Mouse (Mus musculus): ENCODE data around the gene Dbn1. TPM values are rescaled to one million over a fixed set of nuclear protein-coding genes. Genes with fewer than 3 reads are reported as not detected.

The Dbn1 gene
- polyA plus RNA-seq, 1 experiment from 2014 or later = 639 TPM

DNA sequence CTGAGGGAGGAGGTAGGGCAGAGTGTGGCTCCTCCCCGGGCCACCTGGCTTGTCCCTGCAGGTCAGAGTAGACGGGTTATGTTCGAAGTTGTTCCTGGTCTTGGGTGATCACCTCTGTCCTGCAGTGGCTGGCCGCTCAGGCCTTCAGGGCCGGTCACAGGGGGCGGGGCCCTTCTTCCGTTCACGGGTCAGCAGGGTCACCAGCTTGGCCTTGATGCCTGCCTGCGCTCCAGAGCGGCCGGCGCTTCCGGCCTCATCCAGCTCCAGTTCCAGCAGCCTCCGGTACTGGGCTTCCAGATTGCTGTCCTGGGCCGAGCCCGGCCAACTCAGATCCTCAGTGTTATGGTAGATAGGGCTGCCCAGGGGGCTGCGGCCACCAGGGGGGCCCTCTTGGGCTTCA is 35.4 kb upstream of the Dbn1 start:
- H3K36me3 ChIP-seq (ENCODE audit: poor library complexity, severe bottlenecking) = 0 out of 2 replicates have a peak, but pooled peaks cover 8% of the 10 kb centered on the region
- no peaks in the 10 kb centered on the region for H3K9me3 ChIP-seq (replicated peaks)
- H3K4me3 ChIP-seq = no peak overlapping the region
- no peak overlapping the region for H3K27ac ChIP-seq
- H3K27me3 ChIP-seq = no peaks in the 10 kb centered on the region
- WGBS = 72% methylated on average over 17 of the region's 17 CpGs
- H3K4me1 ChIP-seq = no peaks in the 10 kb centered on the region
- H3K4me2 ChIP-seq = no peak overlapping the region
- no peak overlapping the region for H3K9ac ChIP-seq
- ATAC-seq = no peak

DNA sequence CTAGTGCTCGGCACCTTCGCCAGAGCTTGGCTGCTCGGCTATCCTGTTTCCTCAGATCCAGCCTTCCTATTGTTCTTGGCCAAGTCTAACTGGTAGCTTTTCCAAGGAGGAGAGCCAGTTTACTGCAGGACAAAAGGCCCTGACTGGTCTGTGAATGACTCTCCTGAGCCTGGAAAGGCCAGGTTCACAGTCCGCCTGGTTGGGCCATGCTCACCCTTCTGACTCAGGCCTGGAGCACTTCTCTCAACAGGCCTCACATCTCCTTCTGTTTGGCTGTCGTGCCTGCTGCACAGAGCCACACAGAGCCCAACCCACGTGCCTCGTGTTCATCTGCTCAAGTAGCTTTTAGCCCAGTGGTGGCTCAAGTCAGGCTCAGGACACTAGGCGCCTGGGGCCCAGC is 34.8 kb upstream of the Dbn1 start:
- 60% methylated on average over 8 of the region's 8 CpGs for WGBS
- H3K4me1 ChIP-seq = no peaks in the 10 kb centered on the region
- no peak overlapping the region for H3K9ac ChIP-seq
- H3K9me3 ChIP-seq (replicated peaks) = no peaks in the 10 kb centered on the region
- no peak overlapping the region for H3K27ac ChIP-seq
- H3K4me2 ChIP-seq = no peak overlapping the region
- H3K27me3 ChIP-seq = no peaks in the 10 kb centered on the region
- H3K36me3 ChIP-seq (ENCODE audit: poor library complexity, severe bottlenecking) = 0 out of 2 replicates have a peak, but pooled peaks cover 8% of the 10 kb centered on the region
- H3K4me3 ChIP-seq = no peak overlapping the region
- no peak for ATAC-seq

DNA sequence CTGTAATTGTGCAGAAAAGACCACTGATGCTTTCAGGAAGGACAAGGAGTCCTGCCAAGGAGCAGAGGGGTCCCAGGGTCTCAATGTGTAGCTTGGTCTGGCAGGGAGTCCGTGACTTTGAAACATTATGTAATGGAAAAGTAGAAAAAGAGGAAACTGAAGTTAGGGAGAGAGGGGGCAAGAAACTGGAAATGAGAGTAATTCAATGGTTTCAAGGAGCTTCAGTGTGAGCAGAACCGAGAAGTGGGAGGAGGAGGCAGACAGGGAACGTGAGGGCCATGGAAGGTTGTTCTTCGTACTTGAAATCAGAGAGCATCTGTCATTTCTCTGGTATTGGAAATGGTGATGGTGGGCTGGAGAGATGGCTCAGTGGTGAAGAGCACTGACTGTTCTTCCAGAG is 31.7 kb upstream of the Dbn1 start:
- H3K27me3 ChIP-seq = peaks cover 3% of the 10 kb centered on the region; the same call in 1 of the 2 replicates
- no peak overlapping the region for H3K9ac ChIP-seq
- WGBS = 83% methylated on average over 4 of the region's 4 CpGs
- no peak overlapping the region for H3K4me2 ChIP-seq
- no peak for ATAC-seq
- no peaks in the 10 kb centered on the region for H3K36me3 ChIP-seq (ENCODE audit: poor library complexity, severe bottlenecking)
- H3K4me3 ChIP-seq = no peak overlapping the region
- no peaks in the 10 kb centered on the region for H3K4me1 ChIP-seq
- no peak overlapping the region for H3K27ac ChIP-seq
- H3K9me3 ChIP-seq (replicated peaks) = no peaks in the 10 kb centered on the region

DNA sequence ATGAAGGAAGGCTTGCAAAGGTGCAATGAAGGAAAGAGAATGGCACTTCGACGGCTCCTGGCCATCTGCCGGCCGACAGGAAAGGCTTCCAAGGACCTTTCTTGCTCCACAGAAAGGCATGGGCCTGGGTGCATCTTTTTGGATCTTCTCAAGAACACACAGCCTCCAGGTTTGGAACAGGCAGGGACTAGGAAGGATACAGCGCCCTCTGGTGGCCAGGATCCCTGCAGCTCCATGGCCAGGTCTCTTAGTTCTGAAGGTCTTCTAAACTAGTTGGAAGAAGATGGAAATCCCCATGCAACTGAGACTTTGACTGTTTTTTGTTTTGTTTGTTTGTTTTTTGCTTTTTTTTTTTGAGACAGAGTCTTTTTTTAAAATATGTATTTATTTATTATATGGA is 29.0 kb upstream of the Dbn1 start:
- no peaks in the 10 kb centered on the region for H3K36me3 ChIP-seq (ENCODE audit: poor library complexity, severe bottlenecking)
- no peak for ATAC-seq
- H3K9ac ChIP-seq = no peak overlapping the region
- H3K9me3 ChIP-seq (replicated peaks) = no peaks in the 10 kb centered on the region
- H3K27me3 ChIP-seq = peaks cover 3% of the 10 kb centered on the region; the same call in 1 of the 2 replicates
- H3K27ac ChIP-seq = no peak overlapping the region
- H3K4me1 ChIP-seq = peaks cover 9% of the 10 kb centered on the region
- no peak overlapping the region for H3K4me2 ChIP-seq
- WGBS = 1% methylated on average over 5 of the region's 5 CpGs
- no peak overlapping the region for H3K4me3 ChIP-seq

DNA sequence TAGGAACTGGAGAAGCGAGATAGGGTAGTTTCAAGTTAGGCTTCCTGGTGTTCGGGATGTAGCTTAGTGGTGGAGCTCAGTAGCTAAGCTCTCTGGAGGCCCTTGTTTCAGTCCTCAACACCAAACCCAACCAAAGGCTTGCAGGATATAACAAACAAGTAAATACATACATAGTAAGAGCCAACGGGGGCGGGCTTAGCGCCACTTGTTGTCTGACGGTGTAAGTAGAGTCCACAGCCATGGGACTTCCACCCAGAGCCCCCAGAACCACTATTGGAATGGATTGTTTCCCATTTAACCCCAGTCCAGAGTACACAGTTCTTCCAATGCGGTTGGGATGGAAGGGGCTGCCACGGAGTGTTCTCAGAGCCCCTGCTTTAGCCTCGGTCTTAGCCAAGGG is 25.9 kb upstream of the Dbn1 start:
- Histone ChIP-seq H3K36me3 (ENCODE audit: poor library complexity, severe bottlenecking) (peaks cover 5% of the 10 kb centered on the region; the same call in 1 of the 2 replicates), H3K4me2 (peak overlapping the region; percentile 91), H3K4me3 (peak overlapping the region; percentile 80), H3K27me3 (peaks cover 3% of the 10 kb centered on the region; the same call in 1 of the 2 replicates), H3K27ac (no peak overlapping the region), H3K9ac (peak overlapping the region; percentile 91), H3K4me1 (peaks cover 30% of the 10 kb centered on the region), H3K9me3 (replicated peaks) (no peaks in the 10 kb centered on the region)
- 33% methylated on average over 9 of the region's 9 CpGs for WGBS
- ATAC-seq = peak; percentile 0; the same call in 1 of the 2 replicates

DNA sequence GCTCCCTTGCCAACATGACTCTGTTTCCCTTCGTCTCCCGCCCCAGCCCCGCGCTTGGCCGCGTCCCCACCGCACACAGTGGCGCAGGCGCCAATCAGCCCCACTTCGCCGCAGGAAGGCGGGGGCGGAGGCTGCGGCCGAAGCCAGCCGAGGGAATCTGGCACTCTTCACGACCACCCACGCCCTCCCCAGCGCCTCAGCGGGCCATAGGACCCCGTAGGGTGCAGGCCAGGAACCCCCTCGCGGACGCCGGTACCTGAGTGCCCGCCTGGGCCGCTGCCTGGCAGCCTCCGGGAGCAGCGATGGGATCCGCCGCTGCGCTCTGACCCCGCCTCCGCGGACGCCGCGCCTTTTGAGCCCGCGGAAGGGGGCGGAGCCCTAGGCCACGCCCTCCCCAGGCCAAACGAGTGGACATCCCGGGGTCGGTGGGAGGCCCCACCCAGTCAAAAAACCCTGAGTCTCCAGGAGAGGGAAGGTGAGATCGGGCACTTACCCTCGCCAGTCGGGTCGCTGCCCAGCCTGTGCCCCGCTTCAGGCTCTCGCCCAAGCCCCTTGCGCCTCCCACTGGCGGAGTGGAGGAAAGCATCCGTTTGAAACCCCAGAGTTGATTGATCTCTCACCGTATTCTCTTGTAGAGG is 25.3 kb upstream of the Dbn1 start, which contains the start of gene Pdlim7:
Gene Pdlim7 (minus strand): TSS at position 566 of the 638 bp plus-strand sequence.
- Histone ChIP-seq H3K9ac (peak within 1 kb of the TSS; percentile 91), H3K9me3 (replicated peaks) (no peaks in the 10 kb centered on the region), H3K4me1 (peaks cover 30% of the 10 kb centered on the region), H3K27ac (peak within 1 kb of the TSS; percentile 63), H3K27me3 (peaks cover 3% of the 10 kb centered on the region; the same call in 1 of the 2 replicates), H3K4me3 (peak within 1 kb of the TSS; percentile 80), H3K36me3 (ENCODE audit: poor library complexity, severe bottlenecking) (peaks cover 11% of the 10 kb centered on the region), H3K4me2 (peak within 1 kb of the TSS; percentile 91)
- peak; percentile 82 for ATAC-seq
- under 1% methylated on average over 52 of the region's 55 CpGs for WGBS

DNA sequence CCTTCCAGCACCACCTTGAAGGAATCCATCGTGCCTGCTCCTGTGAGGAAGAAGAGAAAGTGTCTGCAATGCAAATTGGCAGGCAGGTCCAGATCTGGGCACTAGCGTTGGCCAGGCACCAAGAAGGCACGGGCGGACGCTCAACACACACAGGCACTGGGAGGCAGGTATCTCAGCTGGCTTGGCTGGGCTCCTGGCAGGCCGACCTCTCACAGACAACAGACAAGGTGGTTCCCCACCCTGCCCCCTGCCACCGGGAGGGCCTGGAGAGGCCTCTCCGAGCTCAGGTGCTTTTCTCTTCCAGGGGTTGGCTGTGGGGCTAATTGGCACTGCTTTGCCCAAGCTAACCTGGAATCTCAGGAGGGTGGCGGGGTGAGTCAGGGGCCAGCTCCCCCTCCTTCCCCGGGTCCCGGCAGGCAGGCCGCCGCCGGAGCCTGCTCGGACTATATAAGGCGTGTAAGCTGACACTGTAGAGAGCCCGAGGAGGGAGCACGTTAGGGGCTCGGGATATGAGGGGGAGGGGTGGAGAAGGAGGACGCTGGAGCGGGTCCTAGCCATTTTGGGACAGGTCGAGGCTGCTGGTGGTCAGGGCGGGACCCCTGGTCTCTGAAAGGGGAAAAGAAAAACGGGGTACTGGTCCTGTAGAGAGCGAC is 24.6 kb upstream of the Dbn1 start:
- Histone ChIP-seq H3K9me3 (replicated peaks) (no peaks in the 10 kb centered on the region), H3K9ac (peak overlapping the region; percentile 91), H3K4me3 (peak overlapping the region; percentile 80), H3K4me2 (peak overlapping the region; percentile 91), H3K27me3 (peaks cover 3% of the 10 kb centered on the region; the same call in 1 of the 2 replicates), H3K36me3 (ENCODE audit: poor library complexity, severe bottlenecking) (peaks cover 19% of the 10 kb centered on the region), H3K4me1 (peaks cover 30% of the 10 kb centered on the region), H3K27ac (peak overlapping the region; percentile 63)
- peak; percentile 46; the same call in 1 of the 2 replicates for ATAC-seq
- 1% methylated on average over 21 of the region's 25 CpGs for WGBS

DNA sequence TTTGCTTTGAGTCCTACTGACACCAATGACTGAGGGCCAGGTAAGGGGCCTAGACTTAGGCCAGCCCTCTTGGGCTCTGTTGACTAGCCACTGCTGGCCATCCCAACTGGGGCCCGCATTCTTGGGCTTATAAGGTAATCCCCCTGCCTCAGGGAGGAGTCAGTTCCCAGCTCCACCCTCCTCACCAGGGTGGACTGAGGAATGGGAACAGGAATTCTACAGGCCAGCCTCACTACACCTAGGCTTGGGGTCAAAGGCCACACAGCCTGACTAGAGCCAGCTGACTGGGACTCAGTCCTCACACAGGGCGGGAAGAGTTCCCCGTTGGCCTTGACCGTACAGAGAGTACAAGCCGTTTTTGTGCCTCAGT is 23.6 kb upstream of the Dbn1 start:
- no peak for ATAC-seq
- Histone ChIP-seq H3K4me2 (peak overlapping the region; percentile 91), H3K9ac (0 out of 2 replicates have a peak overlapping the region, but pooled peaks have one; percentile 23), H3K27me3 (peaks cover 3% of the 10 kb centered on the region; the same call in 1 of the 2 replicates), H3K27ac (peak overlapping the region; percentile 86), H3K9me3 (replicated peaks) (no peaks in the 10 kb centered on the region), H3K36me3 (ENCODE audit: poor library complexity, severe bottlenecking) (peaks cover 29% of the 10 kb centered on the region), H3K4me3 (0 out of 2 replicates have a peak overlapping the region, but pooled peaks have one; percentile 80), H3K4me1 (peaks cover 30% of the 10 kb centered on the region)
- 28% methylated on average over 5 of the region's 5 CpGs for WGBS

DNA sequence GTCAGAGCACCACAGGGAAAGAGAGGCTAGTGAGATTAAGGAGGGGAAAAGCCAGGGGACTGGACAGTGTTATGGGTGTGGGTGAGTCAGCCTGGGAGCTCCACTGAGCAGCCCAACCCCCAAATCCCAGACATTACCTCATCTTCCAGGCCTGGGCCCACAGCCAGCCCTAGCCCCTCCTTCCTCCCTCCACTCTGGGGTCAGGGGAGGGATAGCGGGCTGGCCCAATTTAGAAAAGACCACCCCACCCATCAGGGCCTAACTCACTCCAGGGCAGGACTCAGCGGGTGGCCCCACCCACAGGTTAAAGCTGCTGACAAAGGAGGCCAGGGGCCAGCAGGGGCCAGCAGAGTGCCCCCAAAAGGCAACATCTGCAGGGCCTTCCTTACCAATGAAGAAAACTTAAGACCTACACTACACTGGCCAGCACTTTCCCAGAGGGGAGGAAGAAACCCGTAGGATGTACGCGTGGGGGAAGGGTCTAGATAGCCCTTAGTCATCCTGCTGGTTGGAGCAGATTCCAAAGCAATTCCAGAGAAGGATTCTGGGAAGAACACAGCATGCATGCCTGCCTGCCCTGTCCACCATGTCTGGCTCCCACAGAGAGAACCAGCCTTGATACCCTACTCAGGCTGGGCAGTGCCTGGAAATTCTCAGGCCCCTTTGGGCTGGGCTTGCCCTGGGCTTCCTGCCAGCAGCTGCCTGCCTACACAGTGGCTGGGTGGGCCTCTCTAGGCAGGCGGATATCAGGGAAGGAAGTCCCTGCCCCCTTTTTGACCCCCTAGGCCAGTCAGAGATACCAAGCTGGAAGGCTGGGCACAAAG is 23.0 kb upstream of the Dbn1 start:
- H3K4me1 ChIP-seq = peaks cover 30% of the 10 kb centered on the region
- WGBS = 12% methylated on average over 6 of the region's 6 CpGs
- peak overlapping the region; percentile 91 for H3K4me2 ChIP-seq
- ATAC-seq = peak; percentile 50
- H3K36me3 ChIP-seq (ENCODE audit: poor library complexity, severe bottlenecking) = peaks cover 35% of the 10 kb centered on the region
- peak overlapping the region; percentile 86 for H3K27ac ChIP-seq
- no peak overlapping the region for H3K4me3 ChIP-seq
- no peaks in the 10 kb centered on the region for H3K9me3 ChIP-seq (replicated peaks)
- H3K27me3 ChIP-seq = peaks cover 3% of the 10 kb centered on the region; the same call in 1 of the 2 replicates
- H3K9ac ChIP-seq = peak overlapping the region; percentile 23

DNA sequence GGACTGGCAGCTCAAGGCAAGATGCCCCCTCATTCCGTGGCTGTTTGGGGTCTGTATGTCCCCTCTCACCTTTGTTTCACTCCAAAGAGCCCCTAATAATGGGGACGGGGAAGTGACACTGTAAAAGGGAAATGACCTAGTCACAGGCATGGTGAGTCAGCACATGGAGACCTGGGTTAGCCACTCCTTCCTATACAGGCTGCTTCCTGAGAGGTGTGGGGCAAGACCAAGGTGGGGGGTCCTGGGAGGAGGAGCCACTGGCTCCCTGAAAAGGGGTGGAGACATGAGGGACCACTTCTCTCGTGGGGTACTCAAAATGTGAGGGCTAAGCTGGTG is 22.4 kb upstream of the Dbn1 start:
- no peak overlapping the region for H3K4me3 ChIP-seq
- no peak overlapping the region; the same call in 1 of the 2 replicates for H3K9ac ChIP-seq
- no peaks in the 10 kb centered on the region for H3K9me3 ChIP-seq (replicated peaks)
- peak overlapping the region; percentile 86 for H3K27ac ChIP-seq
- peaks cover 41% of the 10 kb centered on the region for H3K36me3 ChIP-seq (ENCODE audit: poor library complexity, severe bottlenecking)
- no peak for ATAC-seq
- peaks cover 2% of the 10 kb centered on the region; the same call in 1 of the 2 replicates for H3K27me3 ChIP-seq
- WGBS = 24% methylated on average over 3 of the region's 3 CpGs
- H3K4me2 ChIP-seq = peak overlapping the region; percentile 91
- H3K4me1 ChIP-seq = peaks cover 30% of the 10 kb centered on the region

DNA sequence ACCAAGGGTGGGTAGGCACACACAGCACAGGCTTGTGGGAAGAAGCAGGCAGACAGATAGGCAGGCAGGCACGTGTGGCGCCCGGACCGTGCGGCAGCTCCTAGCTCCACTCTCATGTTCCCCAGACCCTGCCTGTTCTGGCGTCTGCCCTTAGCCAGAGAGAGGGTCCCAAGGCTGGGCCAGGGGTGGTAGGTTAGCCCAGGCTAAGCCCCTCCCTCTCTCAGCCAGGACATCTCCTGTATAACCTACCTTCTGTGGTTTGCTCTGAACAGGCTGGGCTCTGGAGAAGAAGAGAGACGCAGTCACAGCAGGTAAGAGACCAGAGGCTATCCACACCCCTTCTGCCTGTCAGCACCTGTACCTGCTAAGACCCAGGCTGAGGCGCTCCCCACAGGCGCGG is 20.6 kb upstream of the Dbn1 start:
- WGBS = 94% methylated on average over 10 of the region's 10 CpGs
- peaks cover 30% of the 10 kb centered on the region for H3K4me1 ChIP-seq
- no peak overlapping the region for H3K4me3 ChIP-seq
- H3K27ac ChIP-seq = no peak overlapping the region
- no peaks in the 10 kb centered on the region for H3K9me3 ChIP-seq (replicated peaks)
- H3K27me3 ChIP-seq = no peaks in the 10 kb centered on the region
- no peak overlapping the region for H3K9ac ChIP-seq
- no peak overlapping the region for H3K4me2 ChIP-seq
- peaks cover 58% of the 10 kb centered on the region for H3K36me3 ChIP-seq (ENCODE audit: poor library complexity, severe bottlenecking)
- no peak for ATAC-seq

DNA sequence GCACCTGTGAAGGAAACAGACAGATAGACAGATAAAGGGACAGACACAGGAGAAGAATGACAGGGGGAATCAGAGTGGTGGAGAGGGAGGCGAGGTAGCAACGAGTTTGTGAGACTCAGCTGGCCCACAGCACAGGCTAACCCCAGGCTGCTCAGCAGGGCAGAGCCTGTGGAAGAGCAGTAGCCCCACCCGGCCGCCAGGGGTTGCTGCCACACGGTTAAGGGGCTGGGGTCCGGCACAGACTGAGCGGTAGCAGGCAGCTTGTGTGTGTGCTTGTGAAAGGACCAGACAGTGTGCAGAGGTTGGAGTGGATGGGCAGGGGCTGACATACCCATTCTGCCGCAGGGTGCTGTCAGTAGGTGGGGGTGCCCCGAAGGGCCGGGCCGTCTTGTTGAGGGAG is 20.0 kb upstream of the Dbn1 start:
- no peak; the same call in 1 of the 2 replicates for ATAC-seq
- Histone ChIP-seq H3K27ac (no peak overlapping the region), H3K27me3 (no peaks in the 10 kb centered on the region), H3K9ac (no peak overlapping the region), H3K4me2 (no peak overlapping the region), H3K36me3 (ENCODE audit: poor library complexity, severe bottlenecking) (peaks cover 65% of the 10 kb centered on the region), H3K9me3 (replicated peaks) (no peaks in the 10 kb centered on the region), H3K4me3 (no peak overlapping the region), H3K4me1 (peaks cover 30% of the 10 kb centered on the region)
- WGBS = 62% methylated on average over 11 of the region's 11 CpGs
